Mouse (Mus musculus): ENCODE measurements around the gene Igfn1.

DNA sequence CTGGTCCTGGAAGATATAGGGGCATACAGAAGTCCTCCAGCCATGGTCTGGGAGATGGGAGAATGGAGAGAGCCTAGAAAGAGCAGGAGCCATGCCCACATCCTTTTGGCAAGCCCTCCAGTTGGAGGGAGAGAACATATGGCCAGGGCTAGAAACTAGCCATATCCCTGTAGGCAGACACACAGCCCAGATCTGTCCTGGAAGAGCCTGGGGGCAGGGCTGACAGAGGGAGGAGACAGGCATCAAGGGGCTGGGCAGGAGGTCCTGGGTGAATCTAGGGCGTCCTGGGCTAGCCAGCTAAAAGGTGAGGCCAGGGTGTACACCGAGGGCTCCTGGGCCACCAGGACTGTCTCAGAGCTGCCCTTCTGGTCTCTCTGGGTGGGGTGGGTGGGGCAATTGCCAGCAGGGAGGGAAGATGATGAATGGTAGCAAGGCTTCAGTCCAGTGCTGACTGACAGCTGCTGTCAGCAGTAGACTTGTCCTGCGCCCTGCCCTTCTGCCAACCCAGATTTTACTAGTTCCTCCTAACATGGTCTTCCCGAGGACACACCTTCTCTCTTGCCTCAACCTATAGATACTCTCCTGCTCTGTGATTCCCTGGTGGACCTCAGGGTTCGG lies 81.7 kb downstream of the Igfn1 start:
- TF ChIP-seq GATA1 (IDR thresholded peaks at IDR 0.05; ENCODE audit: borderline replicate concordance, low read length) (no peak), FLI1 (IDR thresholded peaks at IDR 0.05; ENCODE audit: low read length) (no peak)
